Mouse (Mus musculus) lung, postnatal 0 days (tissue): ENCODE data around the gene Zfand2b.

Source experiments
- CTCF ChIP-seq: IDR thresholded peaks from 2 replicates; pipeline ENCODE4 v1.5.1; 2016; ENCODE audit warnings: antibody characterized with exemption, mild to moderate bottlenecking
- EP300 ChIP-seq: IDR thresholded peaks from 2 replicates; pipeline ENCODE4 v1.6.1; 2016; ENCODE audit warnings: antibody characterized with exemption, mild to moderate bottlenecking, control low read depth

- TF ChIP-seq CTCF (no peak), EP300 (no peak)
Measured at GRCm38 (mm10) chr1:75147411-75148135, 20.9 kb upstream of the Zfand2b start.
